24 mouse cellular contexts compared by ENCODE assay signal in genomic region chrX:38710660-38711264, GRCm38 (mm10).
DNase-seq lines count a peak whose midpoint lies in the region; ATAC-seq and TF ChIP-seq lines count a peak whose summit lies in the region.
"Had no signal": no experiment of that assay in that cellular context is flagged by ENCODE, and none has a peak within 500 bp of the region (broad histone marks: within the 10 kb centered on the region; RNA-seq: fewer than 3 reads in every experiment).

No protein-coding gene starts in this region.

- no peak for TF ChIP-seq CTCF in brain, embryonic 14.5 days (IDR thresholded peaks at IDR 0.05; ENCODE audit: borderline replicate concordance, extremely low read depth, insufficient read depth, insufficient read length)

- ATAC-seq in heart, embryonic 13.5 days (ENCODE audit: extremely low read depth, insufficient number of reproducible peaks, low FRiP score, low TSS enrichment), result no peak
- ATAC-seq: midbrain, embryonic 15.5 days; Patski had no signal

- intact Hi-C loops in left cerebral cortex, postnatal 25 days (cut with DNase I), result no loop called here

- H3K4me2 ChIP-seq in heart, embryonic 13.5 days, result no peak overlapping the region
- H3K4me2 ChIP-seq: embryonic facial prominence, embryonic 13.5 days; forebrain, embryonic 12.5 days; hindbrain, embryonic 12.5 days; liver, embryonic 15.5 days; lung, embryonic 14.5 days; midbrain, embryonic 15.5 days; stomach, embryonic 15.5 days had no signal

- TF ChIP-seq POLR2A in brain, embryonic 14.5 days (IDR thresholded peaks at IDR 0.05; ENCODE audit: borderline replicate concordance, extremely low read depth, insufficient read depth, insufficient read length, poor library complexity, severe bottlenecking), result no peak

- 0 out of 2 replicates have a peak overlapping the region, but pooled peaks have one; percentile 8 for H3K27ac ChIP-seq in heart, embryonic 13.5 days (replicated peaks)
- no peak overlapping the region for H3K27ac ChIP-seq in heart, embryonic 10.5 days
- H3K27ac ChIP-seq: embryonic facial prominence, embryonic 13.5 days; forebrain, embryonic 12.5 days; gastrocnemius, adult 2 months; hindbrain, embryonic 12.5 days; liver, embryonic 15.5 days; midbrain, embryonic 10.5 days; midbrain, embryonic 15.5 days; stomach, embryonic 15.5 days had no signal

- H3K9ac ChIP-seq in heart, embryonic 13.5 days, result no peak overlapping the region
- H3K9ac ChIP-seq: embryonic facial prominence, embryonic 13.5 days; forebrain, embryonic 12.5 days; hindbrain, embryonic 12.5 days; liver, embryonic 15.5 days; lung, embryonic 14.5 days; midbrain, embryonic 15.5 days; stomach, embryonic 15.5 days had no signal

- H3K27me3 ChIP-seq in heart, embryonic 13.5 days (replicated peaks), result no peaks in the 10 kb centered on the region
- H3K27me3 ChIP-seq in heart, embryonic 10.5 days (ENCODE audit: insufficient read depth, poor library complexity, severe bottlenecking), result no peaks in the 10 kb centered on the region
- H3K27me3 ChIP-seq: embryonic facial prominence, embryonic 13.5 days; forebrain, embryonic 12.5 days; hindbrain, embryonic 12.5 days; liver, embryonic 15.5 days; midbrain, embryonic 15.5 days; stomach, embryonic 15.5 days had no signal

- WGBS in heart, embryonic 13.5 days, result 60% methylated on average over 3 of the region's 3 CpGs
- WGBS in heart, embryonic 10.5 days, result 76% methylated on average over 3 of the region's 3 CpGs

- DNase-seq in heart, embryonic 10.5 days (ENCODE audit: low spot score), result no peak
- DNase-seq in brain, embryonic 14.5 days (ENCODE audit: low read depth), result peak; percentile 33
- peak; percentile 26 for DNase-seq in forelimb bud, embryonic 11.5 days (ENCODE audit: low read depth, low spot score)
- DNase-seq in mesoderm, embryonic 11.5 days (ENCODE audit: low read depth, low spot score), result peak; percentile 8
- DNase-seq in gastrocnemius, postnatal 4 days (ENCODE audit: low spot score in 2 of 2), result no peak
- DNase-seq in left cerebral cortex, postnatal 25 days (ENCODE audit: low spot score in 2 of 2), result no peak
- DNase-seq: cerebellum, adult 11-12 months; cerebellum, adult 9-11 months; layer of hippocampus, adult 9-11 months; lung, postnatal 14 days; right cerebral cortex, postnatal 25 days had no signal

- no peaks in the 10 kb centered on the region for H3K4me1 ChIP-seq in heart, embryonic 13.5 days
- H3K4me1 ChIP-seq in heart, embryonic 10.5 days, result no peaks in the 10 kb centered on the region
- H3K4me1 ChIP-seq: embryonic facial prominence, embryonic 13.5 days; forebrain, embryonic 12.5 days; hindbrain, embryonic 12.5 days; liver, embryonic 15.5 days; midbrain, embryonic 10.5 days; midbrain, embryonic 15.5 days; stomach, embryonic 15.5 days had no signal

- H3K36me3 ChIP-seq in heart, embryonic 13.5 days, result no peaks in the 10 kb centered on the region
- no peaks in the 10 kb centered on the region for H3K36me3 ChIP-seq in heart, embryonic 10.5 days
- H3K36me3 ChIP-seq: embryonic facial prominence, embryonic 13.5 days; forebrain, embryonic 12.5 days; G1E; hindbrain, embryonic 12.5 days; liver, embryonic 15.5 days; midbrain, embryonic 10.5 days; midbrain, embryonic 15.5 days; stomach, embryonic 15.5 days had no signal

- no peak overlapping the region for H3K4me3 ChIP-seq in heart, embryonic 13.5 days
- H3K4me3 ChIP-seq in heart, embryonic 10.5 days, result no peak overlapping the region
- H3K4me3 ChIP-seq: embryonic facial prominence, embryonic 13.5 days; erythroblast, embryonic 14.5 days; forebrain, embryonic 12.5 days; gastrocnemius, adult 2 months; hindbrain, embryonic 12.5 days; liver, embryonic 15.5 days; midbrain, embryonic 10.5 days; midbrain, embryonic 15.5 days; stomach, embryonic 15.5 days had no signal

- H3K9me3 ChIP-seq in heart, embryonic 13.5 days, result no peaks in the 10 kb centered on the region
- H3K9me3 ChIP-seq in heart, embryonic 10.5 days, result no peaks in the 10 kb centered on the region
- H3K9me3 ChIP-seq: embryonic facial prominence, embryonic 13.5 days; forebrain, embryonic 12.5 days; G1E; hindbrain, embryonic 12.5 days; liver, embryonic 15.5 days; midbrain, embryonic 10.5 days; midbrain, embryonic 15.5 days; stomach, embryonic 15.5 days had no signal

Comparison
In these comparisons a context has a peak if more than half of its experiments do, and no peak if none do; other contexts are left out.
1. DNase-seq: peak in brain, embryonic 14.5 days (single experiment), forelimb bud, embryonic 11.5 days (single experiment) and mesoderm, embryonic 11.5 days (single experiment); none in heart, embryonic 10.5 days (single experiment), gastrocnemius, postnatal 4 days (0 of 2) and left cerebral cortex, postnatal 25 days (0 of 2).